Mouse (Mus musculus): ENCODE data around the gene Nfe2l3.
"Not testable (repeated sequence)": the region's sequence is repeated elsewhere in the genome, so short reads cannot be mapped to it uniquely, and the experiment has no call there.

The Nfe2l3 gene

DNA sequence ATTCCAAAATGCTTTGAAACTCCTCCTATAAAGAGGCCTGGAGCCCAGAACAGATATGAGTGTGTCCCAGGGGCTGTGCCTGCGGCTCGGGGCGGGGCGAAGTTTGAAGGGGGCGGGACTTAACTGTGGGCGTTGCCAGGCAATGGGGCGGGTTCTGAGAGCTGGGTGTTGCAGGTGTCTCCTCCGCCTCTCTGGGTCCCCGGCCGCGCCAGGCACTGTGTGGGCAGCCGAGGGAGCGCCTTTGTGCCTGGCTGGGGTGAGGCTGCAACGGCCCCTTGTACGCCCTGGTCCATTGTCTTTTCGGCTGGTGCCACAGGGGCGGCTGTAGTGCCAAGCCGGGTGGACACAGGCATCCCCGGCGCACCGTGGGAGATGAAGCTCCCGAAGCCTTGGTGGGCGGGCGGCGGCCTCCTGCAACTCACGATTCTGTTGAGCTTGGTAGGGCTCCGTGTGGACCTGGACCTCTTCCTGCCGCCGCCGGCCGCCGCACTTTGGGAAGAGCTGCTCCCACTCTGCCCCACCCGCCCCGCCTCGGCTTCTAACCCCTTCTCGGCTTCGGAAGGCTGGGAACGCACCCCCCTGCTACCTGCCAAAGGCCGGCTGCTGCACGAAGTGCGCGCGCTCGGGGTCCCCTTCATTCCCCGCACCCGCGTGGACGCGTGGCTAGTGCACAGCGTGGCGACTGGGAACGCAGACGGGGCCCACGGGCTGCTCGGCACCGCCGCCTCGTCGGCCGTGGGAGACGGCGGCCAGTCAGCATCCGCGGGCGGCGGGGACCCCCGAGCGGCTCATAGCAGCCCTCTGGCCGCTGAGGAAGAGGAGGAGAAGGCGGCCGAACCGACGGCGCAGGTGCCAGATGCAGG is at the start of gene Nfe2l3:
Nfe2l3 (plus strand) TSS at position 136 of the 863 bp plus-strand sequence.
- DNase-seq (ENCODE audit: low spot score in 2 of 2): no peak

DNA sequence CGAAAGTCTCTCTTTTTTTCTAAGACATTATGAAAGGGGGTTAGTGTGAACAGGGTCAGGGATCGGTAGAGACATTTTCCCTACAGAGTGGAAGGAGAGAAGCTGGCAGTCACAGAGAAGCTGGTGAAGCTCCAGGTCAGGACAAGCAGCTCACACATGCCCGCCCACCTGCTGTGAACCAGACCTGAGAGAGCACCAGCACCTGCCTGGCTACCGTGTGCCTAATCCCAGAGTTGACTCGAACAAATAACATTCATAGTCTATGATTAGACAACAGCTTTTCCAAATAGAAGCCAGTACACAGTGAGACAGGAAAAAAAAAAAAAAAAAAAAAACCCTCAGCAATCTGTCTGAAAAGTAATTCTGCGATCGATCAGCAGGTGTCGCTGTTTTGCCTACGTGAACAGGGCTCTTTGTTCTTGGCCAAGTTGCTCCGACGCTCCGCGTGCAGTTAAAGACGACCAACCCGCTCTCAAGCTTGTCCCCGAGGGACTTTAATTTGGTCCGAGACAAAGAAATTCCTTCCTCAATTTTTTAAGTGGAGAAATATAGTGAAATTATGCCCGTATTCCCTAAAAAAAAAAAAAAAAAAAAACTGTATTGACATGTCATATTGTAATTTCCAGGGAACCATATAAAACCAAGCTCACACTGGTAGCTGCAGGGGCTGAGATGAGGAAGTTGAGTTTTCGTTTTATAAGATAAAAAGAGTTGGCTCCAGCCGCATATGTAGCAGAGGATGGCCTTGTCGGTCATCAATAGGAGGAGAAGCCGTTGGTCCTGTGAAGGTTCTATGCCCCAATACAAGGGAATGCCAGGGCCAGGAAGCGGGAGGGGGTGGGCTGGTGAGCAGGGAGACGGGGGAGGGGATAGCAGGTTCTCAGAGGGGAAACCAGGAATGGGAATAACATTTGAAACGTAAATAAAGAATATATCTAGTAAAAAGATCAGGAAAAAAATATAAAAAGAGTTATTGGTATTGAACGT is 48.4 kb upstream of the Nfe2l3 start:
- DNase-seq (ENCODE audit: low spot score in 2 of 2): peak; percentile 91 to 93

DNA sequence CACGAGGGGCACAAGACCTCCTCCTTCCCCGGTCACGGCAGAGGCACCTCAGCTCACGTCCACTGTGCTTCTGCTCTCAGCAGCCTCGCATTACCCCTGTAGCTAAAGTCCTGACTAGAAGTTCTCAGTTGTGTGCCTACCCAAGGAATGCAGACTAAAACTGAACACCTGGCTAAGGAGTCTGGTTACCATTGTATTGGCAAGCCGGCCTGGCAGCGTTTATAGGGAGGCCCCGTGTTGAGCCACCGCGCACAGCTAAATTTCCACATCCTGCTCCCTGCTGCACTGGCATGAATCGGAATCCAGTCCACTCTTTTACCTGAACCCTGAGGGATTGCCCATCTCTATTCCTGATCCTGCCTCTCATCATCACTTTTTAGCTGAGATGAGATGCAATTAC is 42.0 kb upstream of the Nfe2l3 start:
- DNase-seq (ENCODE audit: low spot score in 2 of 2): no peak

DNA sequence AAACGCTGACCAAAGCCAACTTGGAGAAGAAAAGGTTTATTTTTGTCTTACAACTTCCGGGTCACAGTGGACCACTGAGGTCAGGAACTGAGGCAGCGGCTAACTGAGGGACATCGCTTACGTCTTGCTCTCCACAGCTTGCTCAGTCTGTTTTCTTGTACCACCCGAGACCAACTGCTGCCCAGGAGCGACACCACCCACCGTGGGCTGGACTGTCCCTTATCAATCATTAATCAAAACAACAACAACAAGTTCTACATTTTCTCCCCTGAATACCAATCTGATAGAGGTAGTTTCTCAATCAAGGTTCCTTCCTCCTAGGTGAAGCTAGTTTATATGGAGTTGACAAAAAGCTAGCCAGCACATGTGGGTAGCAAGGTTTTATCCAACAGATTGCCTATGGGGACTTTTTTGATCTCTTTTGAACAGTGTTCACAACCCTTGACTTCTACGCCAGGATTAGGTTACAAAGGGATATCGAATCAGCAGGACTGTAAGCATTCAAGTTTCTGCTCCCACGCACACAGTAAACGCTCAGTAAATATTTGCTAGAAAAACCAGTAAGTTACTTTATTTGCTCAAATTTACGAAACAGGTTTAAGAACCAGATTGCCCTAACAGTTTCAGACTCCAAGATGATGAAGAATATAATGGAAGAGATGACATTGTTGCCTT is 40.5 kb upstream of the Nfe2l3 start:
- no peak for DNase-seq (ENCODE audit: low spot score in 2 of 2)

DNA sequence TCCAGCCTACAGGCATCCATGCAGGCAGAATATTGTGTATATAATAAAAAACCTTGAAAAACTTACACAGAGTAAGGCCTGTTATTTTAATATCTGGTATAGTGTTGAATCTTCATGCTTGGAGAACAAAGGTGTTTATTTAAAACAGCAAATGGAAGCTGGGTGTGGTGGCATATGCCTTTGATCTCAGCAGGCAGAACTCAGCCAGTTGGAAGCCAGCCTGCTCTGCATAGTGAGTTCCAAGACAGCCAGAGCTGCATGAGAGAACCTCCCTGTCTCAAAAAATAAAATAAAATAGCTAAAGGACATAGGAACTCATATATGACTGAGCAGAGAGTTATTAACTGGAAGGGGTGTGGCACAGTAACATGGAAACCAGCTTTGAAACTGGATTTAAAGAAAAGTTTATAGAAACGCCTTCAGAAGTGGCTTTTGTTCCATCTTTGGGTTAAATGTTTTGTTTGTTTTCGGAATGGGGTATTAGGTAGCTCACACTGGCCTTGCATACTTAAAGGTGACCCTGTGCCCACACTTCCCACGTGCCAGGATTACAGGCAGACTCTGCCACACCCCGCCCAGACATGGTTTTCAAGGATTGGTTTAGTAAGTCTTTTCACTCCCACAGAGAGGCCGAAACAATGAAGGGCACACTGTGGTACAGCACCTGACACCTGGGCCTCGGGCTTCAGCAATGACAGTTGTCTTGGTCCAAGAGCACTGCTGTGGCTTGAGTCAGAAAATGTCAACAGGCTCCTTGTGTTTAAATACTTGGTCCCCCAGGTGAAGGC is 38.9 kb upstream of the Nfe2l3 start:
- DNase-seq (ENCODE audit: low spot score in 2 of 2): no peak

DNA sequence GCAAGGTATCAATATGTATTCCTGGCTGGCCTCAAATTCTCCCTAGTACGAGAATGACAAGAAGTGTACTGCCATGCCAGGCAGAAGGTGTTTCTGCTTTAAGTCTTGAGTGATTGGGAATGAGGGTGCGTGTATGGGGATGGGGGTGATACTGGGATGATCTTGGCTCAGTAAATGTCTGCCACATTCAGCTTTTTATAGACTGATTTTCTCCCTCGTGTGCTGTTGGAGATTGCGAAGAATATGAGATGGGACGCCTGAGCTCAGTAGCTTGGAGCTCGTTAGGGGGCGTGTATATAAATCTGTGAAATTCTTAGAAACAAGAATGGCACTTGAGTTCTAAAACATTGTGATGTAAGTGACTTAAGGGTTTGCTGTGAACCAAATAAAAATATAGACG is 38.1 kb upstream of the Nfe2l3 start:
- not testable (repeated sequence) for DNase-seq (ENCODE audit: low spot score in 2 of 2)

DNA sequence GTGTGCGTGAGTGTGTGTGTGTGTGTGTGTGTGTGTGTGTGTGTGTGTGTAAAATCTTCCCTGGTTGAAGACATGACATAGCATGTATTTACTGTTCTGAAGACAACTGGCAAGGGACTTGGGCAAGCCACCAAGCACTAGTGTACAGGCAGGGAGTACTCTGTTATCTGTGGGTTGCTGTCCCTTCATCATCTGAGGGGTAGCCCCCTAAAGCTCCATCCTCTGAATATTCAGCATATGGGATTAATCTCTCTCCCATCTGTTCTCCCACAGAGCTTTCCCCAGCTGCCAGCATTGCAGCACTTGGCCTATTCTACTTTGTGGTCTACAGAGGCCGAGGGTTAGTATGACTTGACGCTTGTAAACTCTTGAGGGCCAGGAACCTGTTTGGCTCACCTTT is 37.5 kb upstream of the Nfe2l3 start:
- not testable (repeated sequence) for DNase-seq (ENCODE audit: low spot score in 2 of 2)

DNA sequence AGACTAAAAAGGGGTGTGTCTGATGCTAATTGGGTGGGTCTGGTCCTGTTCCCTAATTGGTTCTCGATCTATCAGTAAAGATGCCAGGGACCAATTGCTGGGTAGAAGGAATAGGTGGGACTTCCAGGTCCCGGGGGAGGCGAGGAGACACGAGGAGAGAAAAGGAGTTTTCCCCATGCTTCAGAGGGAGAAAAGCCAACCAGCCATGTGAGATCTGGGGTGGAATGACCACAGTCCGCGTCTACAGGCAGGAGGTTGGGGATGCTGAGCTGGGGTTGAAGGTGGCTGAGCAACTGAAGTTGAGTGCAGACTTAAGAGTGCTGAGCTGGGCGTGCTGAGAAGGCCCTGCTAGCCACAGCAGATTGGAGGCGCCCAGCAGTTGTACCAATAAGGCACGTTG is 37.0 kb upstream of the Nfe2l3 start:
- DNase-seq (ENCODE audit: low spot score in 2 of 2): no peak

DNA sequence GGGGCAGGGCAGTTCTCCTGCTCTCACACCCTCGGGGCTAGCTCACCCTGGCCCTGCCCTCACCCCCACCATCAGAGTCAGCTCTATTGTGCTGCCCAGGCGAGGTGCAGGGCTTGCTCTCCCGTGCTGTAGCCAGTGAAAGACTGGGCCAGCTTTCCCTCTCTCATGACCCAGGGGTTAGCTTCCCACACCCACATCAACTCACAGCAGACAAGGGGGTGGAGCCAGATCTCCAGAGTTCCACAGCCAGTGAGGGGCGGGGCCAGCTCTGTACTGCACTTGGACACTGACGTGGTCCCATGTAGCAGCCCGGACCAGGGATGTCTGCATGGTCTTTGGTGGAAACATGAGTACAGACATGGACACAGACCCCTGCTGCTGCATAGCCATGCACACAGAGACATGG is 33.4 kb upstream of the Nfe2l3 start:
- no peak for DNase-seq (ENCODE audit: low spot score in 2 of 2)

DNA sequence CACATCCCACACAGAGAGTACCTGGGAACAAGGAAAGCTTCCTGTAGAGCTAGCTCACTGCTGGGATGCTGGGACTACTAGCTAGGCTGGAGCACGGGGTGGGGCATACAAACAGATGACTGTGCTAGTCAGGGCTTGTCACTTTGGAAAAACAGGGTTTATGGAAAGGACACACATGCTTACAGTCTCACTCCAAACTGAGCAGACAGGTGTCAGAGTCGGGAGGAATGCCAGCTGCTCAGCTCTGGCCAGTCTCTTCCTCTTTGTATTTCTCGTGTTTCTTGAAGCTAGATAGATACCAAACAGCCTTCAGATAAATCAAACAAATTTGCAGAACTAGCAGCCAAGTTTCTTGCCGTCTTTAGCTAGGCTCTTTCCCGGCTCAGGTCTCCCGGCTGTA is 31.2 kb upstream of the Nfe2l3 start:
- DNase-seq (ENCODE audit: low spot score in 2 of 2): no peak

DNA sequence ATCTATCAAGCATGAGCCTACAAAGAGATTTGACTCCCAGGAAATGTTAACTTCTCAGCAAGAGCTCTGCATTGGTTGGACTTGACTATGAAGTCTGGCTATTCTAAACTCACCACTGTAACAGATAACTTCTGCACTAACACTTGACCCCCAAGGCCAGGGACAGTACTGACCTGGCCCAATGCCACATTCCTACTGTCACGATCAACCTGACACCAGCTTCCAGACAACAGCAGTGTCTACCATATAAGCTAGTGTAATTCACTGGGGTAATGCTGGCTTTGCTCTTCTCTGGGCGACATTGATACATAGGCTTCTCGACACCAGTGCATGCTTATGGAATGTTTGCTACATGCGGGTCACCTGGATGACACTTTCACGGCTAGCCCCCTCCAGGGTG is 28.9 kb upstream of the Nfe2l3 start:
- no peak for DNase-seq (ENCODE audit: low spot score in 2 of 2)

DNA sequence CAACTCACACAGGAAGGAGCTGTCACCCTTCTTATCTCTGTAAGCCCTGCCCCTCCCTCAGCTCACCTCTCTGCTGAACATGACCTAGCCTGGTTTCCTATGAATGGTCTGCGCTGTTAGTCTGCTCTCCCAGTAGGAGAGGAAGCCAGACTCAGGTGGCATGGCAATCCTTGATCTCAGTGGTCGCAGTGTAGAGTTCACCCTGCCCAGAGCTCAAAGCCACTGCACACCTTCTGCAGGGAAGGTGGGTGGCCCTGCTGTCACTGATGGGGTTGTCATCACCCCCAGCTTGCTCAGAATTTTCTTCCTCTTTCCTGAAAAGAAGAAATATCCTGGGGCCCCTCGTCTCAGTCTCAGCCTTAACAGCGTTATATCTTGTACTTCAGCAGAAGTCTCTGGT is 28.0 kb upstream of the Nfe2l3 start:
- no peak for DNase-seq (ENCODE audit: low spot score in 2 of 2)

DNA sequence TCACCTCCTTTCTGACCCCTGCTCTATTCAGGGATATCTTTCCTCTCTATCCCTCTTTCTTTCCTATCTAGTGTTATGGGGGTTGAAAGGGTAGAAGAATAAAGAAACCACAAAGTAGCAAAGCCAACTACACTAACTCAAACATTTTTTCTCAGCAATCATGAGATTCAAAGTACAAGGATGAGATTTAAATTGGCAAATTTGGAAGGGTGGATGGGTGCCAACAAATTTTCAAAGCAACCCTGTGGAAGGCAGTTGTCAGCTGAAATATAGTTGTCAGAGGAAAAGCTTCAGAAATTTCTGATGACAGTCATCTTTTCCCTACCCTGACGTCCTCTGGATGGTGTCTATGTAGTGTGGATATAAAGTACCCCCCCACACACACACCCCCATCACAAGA is 16.0 kb upstream of the Nfe2l3 start:
- no peak for DNase-seq (ENCODE audit: low spot score in 2 of 2)

DNA sequence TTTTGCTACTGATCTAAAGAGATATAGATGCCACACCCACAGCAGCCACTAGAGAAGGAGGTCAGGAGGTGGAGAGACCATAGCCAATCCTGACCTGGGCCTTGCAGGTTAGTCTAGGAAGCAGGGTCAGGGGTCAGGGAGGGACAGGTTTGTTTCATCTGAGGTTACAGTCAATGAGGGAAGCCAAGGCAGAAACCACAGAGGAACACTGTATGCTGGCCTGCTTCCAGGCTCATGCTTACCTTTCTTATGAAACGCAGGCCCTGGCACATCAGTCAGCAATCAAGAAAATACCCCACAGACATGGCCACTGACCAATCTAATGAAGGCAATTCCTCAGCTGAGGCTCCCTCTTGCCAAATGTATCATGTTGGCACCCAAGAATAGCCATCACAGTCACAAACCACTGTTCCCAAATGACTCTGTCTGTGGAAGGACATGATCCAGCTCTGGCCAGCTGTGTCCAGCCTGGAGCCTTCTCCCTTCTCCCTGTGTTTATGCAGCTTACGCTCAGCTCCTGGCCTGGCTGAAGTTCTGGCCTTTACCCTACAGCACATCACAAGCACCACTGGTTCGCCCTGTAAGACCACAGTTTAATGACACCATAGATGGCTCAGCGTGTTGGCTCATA is 15.0 kb upstream of the Nfe2l3 start:
- DNase-seq (ENCODE audit: low spot score in 2 of 2): no peak

DNA sequence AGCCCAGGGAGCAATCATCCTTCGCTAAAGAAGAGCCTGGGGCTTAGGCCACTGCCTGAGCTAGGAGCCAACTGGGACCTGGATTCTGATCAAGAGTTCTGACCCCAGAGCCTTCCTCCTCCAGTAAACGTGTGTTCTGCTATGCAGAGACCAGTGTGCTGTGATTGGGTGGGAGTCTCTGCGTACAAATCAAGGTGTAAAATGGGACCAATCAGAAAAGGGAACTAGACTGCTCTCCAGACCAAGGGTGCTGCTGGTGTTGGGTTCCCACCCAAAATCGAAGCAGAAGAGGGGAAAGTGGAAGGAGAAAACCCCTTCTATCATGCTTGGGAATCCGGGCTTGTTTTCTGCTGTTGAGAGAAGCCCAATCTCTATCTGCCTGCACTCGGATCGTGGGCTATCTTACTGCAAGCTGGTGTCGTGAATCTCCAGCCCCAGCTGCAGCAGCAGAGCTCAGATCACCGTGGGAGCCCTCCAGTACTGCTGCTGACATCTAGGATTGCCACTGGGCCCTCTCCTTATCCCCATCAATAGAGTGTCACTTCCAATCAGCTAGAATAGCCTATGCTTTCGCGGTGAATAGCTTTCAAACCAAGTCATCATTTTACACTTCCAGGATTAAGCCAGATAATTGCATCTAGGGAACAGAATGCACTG is 8.9 kb upstream of the Nfe2l3 start:
- no peak for DNase-seq (ENCODE audit: low spot score in 2 of 2)

DNA sequence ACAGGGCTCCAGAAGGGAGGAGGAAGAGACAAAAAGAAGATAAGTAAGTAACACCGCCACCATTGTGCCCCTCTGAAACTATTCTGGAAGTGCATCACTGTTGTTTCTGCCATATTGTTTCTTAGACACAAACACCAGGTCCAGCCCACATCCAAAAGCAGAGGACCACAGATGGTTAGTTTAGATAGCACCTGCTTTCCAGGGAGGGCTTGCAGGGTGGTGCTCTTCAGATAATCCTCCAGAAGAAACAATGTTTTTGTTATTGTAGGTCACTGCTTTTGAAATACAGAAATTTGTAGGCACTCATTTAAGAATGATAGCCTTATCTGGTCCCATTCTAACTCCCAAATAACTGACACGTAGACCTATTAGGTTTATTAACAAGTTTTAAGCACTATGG is 7.9 kb upstream of the Nfe2l3 start:
- DNase-seq (ENCODE audit: low spot score in 2 of 2): no peak

DNA sequence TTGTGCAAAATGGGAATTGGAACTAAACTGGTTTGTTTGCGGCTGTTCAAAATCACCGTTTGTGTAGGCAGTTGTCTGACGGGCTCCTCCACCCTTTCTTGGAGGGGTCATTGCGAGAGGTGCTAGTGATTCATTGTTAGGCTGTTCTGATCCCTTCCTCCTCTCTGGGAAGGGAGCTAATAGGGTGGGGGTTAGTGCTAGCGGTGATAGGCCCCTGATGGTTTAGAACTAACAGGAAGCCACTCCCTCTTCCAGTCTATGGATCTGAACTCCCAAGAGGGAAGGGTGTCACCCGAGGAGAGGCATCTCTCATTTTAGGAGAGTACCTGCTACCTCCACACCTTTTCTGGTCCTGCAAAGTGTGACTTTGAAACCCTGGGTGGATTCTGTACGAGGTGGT is 1.8 kb downstream of the Nfe2l3 start:
- DNase-seq (ENCODE audit: low spot score in 2 of 2): no peak

DNA sequence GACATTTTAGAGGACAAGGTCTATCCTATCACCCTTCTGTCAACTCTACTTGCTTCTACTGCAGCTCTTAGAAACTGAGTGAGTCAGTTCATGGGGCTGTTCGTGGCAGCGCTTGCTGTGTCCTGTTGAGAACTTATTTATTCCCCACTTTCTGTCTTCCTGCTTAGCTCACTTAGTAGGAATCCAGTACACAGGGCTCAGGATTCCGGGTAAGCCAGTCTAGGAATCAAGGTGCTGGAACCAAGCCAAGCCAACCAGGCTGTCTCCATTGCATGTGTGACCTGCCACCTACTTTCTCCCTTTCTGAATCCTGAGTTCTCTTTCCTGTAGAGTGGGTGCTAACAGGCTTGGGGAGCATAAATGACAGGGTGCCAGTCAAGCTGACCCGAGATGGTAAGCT is 5.2 kb downstream of the Nfe2l3 start:
- no peak for DNase-seq (ENCODE audit: low spot score in 2 of 2)

DNA sequence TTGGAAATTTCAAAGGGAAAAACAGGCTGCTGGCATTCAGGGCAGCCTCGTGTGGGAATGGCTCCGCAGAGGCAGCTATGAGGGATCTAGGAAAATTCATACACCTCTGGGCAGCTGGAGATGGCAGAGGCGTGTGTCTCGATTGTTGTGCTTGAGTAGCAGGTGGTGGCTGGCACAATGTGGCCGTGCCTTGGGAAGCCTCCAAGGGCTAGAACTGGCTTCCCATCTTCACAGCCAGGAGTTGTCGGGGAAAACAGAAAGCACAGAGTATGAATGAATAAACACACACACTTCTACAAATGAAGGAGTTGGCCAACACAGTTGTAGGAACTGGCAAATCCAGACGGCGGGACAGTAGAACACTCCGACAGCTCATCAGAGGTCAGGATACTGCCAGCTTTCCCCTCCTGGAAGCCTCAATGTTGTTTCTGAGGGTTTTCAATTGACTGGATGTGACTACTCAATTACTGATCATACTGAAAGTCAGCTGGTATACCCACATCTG is 6.4 kb downstream of the Nfe2l3 start:
- no peak for DNase-seq (ENCODE audit: low spot score in 2 of 2)

DNA sequence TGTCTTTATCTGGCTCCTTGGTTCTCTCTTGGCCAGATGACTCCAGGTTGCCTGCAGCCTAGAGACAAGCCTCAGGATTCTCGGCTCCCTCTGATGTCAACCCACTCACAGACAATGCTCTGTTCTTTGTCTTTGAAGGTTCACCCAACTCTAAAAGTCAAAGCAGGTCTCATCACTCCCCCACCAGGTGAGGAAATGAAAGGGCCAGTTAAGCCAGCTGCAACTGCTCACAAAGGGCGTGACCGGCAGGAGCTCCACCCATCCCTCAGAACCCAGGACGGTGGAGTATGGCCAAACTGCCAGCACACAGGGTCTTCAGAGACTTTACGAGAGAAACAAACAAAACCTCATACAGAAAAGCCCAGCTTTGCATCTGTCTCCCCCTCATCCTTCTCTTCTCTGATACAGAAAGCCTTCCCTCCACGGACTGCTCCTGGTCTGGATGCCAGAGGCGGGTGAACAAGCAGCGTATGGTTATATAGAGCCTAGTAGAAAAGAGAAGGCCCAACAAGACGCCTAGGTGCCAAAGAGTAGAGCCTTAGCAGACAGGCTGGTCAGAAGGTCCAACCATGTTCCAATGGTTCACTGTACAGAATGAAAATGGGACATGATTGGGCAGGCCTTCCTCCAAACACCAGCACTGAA is 9.8 kb downstream of the Nfe2l3 start:
- DNase-seq (ENCODE audit: low spot score in 2 of 2): no peak

Measured in right cerebral cortex, adult 2 months (tissue).